Mouse (Mus musculus): ENCODE results near the gene Ntf3.

GRCm38 (mm10) chr6:126088489-126089265 is 78.0 kb downstream of the Ntf3 start:
- TF ChIP-seq CTCF (IDR thresholded peaks at IDR 0.05; ENCODE audit: insufficient read depth, low read length) = no peak
- no peak for TF ChIP-seq POLR2A (IDR thresholded peaks at IDR 0.05; ENCODE audit: borderline replicate concordance, extremely low read depth, low read depth, low read length)

All from lung, adult 2 months (tissue).